Mouse (Mus musculus): ENCODE results near the gene Fev. TPM values are rescaled to one million over a fixed set of nuclear protein-coding genes. Genes with fewer than 3 reads are reported as not detected.

The Fev gene
- total and polyA plus RNA-seq, 2 experiments: not detected

DNA sequence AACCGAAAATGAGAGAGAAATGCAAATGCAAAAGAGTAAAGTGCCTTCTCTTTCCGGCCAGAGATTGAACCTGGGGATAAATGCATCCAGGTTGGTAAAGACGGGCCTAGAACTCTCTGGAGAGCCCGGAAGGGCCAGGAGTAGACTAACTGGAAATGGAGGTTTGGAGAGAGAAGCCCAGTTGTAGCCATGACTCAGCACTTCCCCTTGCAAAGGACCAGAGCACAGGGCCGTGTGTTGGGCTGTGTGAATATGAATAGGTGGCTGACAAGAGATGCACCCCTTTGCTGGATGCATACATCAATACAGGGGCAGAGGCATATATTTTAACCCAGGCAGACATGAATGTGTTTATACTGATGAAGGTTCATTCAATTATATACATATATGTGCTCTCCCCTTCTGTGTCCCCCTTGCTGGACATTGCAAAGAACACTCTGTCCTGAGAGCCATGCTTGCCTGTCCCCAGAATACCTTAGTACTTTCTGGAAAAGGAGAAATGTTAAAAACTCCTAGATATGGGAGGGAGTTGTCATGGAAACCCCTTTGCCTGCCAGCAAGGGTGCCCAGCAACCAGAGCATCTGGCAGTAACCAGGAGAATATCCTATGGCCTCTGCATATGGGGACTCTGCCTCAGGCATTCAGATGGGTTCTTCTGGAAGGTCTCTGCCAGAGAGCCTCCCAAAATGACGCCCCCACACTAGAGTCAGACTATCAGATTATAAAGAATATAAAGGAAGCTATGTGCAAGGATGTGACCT is 25.8 kb downstream of the Fev start:
- Histone ChIP-seq H3K4me3 (ENCODE audit: insufficient read depth, low read depth, low read length) (no peak overlapping the region), H3K36me3 (ENCODE audit: control insufficient read depth, insufficient read depth, low read length) (no peaks in the 10 kb centered on the region), H3K27ac (replicated peaks; ENCODE audit: insufficient read depth, low read depth, low read length) (no peak overlapping the region), H3K79me2 (ENCODE audit: control insufficient read depth, insufficient read depth, low read length) (no peaks in the 10 kb centered on the region), H3K4me1 (ENCODE audit: control insufficient read depth, insufficient read depth, low read length) (no peaks in the 10 kb centered on the region; the same call in 1 of the 2 replicates), H3K9ac (ENCODE audit: low read depth, low read length) (no peak overlapping the region), H3K27me3 (ENCODE audit: control insufficient read depth, insufficient read depth, low read length) (peaks cover 25% of the 10 kb centered on the region)
- TF ChIP-seq POLR2A (IDR thresholded peaks at IDR 0.05; ENCODE audit: extremely low read depth, insufficient read depth, low read length) (no peak), CTCF (IDR thresholded peaks at IDR 0.05; ENCODE audit: low read depth, low read length) (no peak)
- 52% methylated on average over 6 of the region's 6 CpGs for WGBS
- DNase-seq (ENCODE audit: extremely low read depth, low read depth, low spot score): no peak

DNA sequence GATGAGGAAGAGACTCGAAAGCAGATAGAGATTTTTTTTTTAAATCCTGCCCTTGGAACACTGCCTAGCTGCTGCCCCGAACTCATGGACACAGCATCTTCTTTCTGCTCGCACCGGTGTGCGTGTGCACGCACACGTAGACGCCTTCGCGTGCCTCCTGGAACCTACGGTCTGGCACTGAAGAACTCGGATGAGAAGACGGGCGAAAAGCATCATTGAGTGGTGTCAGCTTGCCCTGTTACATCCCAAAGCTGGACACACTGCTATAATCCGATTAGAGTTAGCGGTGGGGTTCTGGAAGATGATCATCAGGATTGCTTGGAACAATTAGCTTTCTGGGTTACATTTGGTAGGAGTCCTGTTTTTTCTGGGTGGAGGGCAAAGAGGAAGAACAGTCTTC is 26.4 kb downstream of the Fev start:
- H3K27me3 ChIP-seq (ENCODE audit: control insufficient read depth, insufficient read depth, low read length): peaks cover 31% of the 10 kb centered on the region
- WGBS: 15% methylated on average over 16 of the region's 16 CpGs
- H3K4me3 ChIP-seq (ENCODE audit: insufficient read depth, low read depth, low read length): no peak overlapping the region
- H3K27ac ChIP-seq (replicated peaks; ENCODE audit: insufficient read depth, low read depth, low read length): no peak overlapping the region
- no peaks in the 10 kb centered on the region; the same call in 1 of the 2 replicates for H3K4me1 ChIP-seq (ENCODE audit: control insufficient read depth, insufficient read depth, low read length)
- DNase-seq (ENCODE audit: extremely low read depth, low read depth, low spot score): no peak
- no peaks in the 10 kb centered on the region for H3K36me3 ChIP-seq (ENCODE audit: control insufficient read depth, insufficient read depth, low read length)
- TF ChIP-seq POLR2A (IDR thresholded peaks at IDR 0.05; ENCODE audit: extremely low read depth, insufficient read depth, low read length) (no peak), CTCF (IDR thresholded peaks at IDR 0.05; ENCODE audit: low read depth, low read length) (no peak)
- no peaks in the 10 kb centered on the region for H3K79me2 ChIP-seq (ENCODE audit: control insufficient read depth, insufficient read depth, low read length)
- H3K9ac ChIP-seq (ENCODE audit: low read depth, low read length): no peak overlapping the region

DNA sequence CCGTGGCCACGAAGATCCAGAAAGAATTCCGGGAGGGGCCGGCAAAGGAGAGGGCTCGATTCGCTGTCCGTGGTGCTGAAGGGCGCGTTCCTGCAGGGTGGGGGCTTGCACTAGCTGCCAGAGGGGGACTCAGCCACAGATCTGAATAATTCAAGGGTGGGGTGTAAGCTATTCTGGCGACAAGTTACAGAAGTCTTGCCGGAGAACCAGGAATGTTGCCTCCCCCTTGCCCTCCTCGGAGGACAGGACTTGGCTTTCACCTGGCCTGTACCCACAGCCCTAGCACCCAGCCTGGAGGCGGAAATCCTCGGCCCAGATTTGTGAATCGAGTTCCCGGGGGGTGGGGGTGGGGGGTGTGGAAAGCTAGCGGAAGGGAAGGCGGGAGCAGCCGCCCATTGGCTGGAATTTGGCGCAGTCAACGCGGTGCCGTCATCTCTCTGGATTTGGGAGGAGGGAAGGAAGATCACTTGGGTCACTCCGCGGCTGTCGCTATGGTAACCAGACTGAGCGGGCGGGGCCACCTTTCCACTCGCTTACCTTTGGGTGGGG is 27.0 kb downstream of the Fev start:
- TF ChIP-seq CTCF (IDR thresholded peaks at IDR 0.05; ENCODE audit: low read depth, low read length) (no peak), POLR2A (IDR thresholded peaks at IDR 0.05; ENCODE audit: extremely low read depth, insufficient read depth, low read length) (no peak)
- DNase-seq (ENCODE audit: extremely low read depth, low read depth, low spot score): no peak
- WGBS: 1% methylated on average over 29 of the region's 29 CpGs
- H3K9ac ChIP-seq (ENCODE audit: low read depth, low read length): no peak overlapping the region
- no peak overlapping the region for H3K27ac ChIP-seq (replicated peaks; ENCODE audit: insufficient read depth, low read depth, low read length)
- no peaks in the 10 kb centered on the region; the same call in 1 of the 2 replicates for H3K4me1 ChIP-seq (ENCODE audit: control insufficient read depth, insufficient read depth, low read length)
- no peaks in the 10 kb centered on the region for H3K79me2 ChIP-seq (ENCODE audit: control insufficient read depth, insufficient read depth, low read length)
- H3K27me3 ChIP-seq (ENCODE audit: control insufficient read depth, insufficient read depth, low read length): peaks cover 33% of the 10 kb centered on the region
- no peak overlapping the region for H3K4me3 ChIP-seq (ENCODE audit: insufficient read depth, low read depth, low read length)
- no peaks in the 10 kb centered on the region for H3K36me3 ChIP-seq (ENCODE audit: control insufficient read depth, insufficient read depth, low read length)

DNA sequence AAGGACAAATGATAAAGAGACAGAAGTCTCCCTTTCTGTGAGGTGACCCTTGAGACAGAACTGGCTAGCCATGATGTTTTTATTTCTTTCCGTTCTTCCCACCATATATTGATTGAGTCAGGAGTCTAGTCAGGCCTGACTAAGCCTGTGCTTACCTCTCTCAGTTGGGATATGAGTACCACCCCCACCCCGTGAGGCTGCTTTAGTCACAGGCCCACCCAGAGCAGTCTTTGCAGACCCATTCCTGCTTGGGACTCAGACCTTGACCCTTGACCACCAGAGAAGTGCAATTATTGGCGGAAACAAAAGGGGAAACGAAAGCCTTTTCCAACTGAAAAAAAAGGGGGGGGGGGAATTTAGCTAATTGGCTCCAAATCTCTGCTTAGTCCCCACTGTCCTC is 27.5 kb downstream of the Fev start:
- Histone ChIP-seq H3K27ac (replicated peaks; ENCODE audit: insufficient read depth, low read depth, low read length) (no peak overlapping the region), H3K4me1 (ENCODE audit: control insufficient read depth, insufficient read depth, low read length) (no peaks in the 10 kb centered on the region; the same call in 1 of the 2 replicates), H3K27me3 (ENCODE audit: control insufficient read depth, insufficient read depth, low read length) (peaks cover 33% of the 10 kb centered on the region), H3K4me3 (ENCODE audit: insufficient read depth, low read depth, low read length) (no peak overlapping the region), H3K36me3 (ENCODE audit: control insufficient read depth, insufficient read depth, low read length) (no peaks in the 10 kb centered on the region), H3K79me2 (ENCODE audit: control insufficient read depth, insufficient read depth, low read length) (no peaks in the 10 kb centered on the region), H3K9ac (ENCODE audit: low read depth, low read length) (no peak overlapping the region)
- 8% methylated on average over 4 of the region's 4 CpGs for WGBS
- no peak for DNase-seq (ENCODE audit: extremely low read depth, low read depth, low spot score)
- TF ChIP-seq POLR2A (IDR thresholded peaks at IDR 0.05; ENCODE audit: extremely low read depth, insufficient read depth, low read length) (no peak), CTCF (IDR thresholded peaks at IDR 0.05; ENCODE audit: low read depth, low read length) (no peak)

DNA sequence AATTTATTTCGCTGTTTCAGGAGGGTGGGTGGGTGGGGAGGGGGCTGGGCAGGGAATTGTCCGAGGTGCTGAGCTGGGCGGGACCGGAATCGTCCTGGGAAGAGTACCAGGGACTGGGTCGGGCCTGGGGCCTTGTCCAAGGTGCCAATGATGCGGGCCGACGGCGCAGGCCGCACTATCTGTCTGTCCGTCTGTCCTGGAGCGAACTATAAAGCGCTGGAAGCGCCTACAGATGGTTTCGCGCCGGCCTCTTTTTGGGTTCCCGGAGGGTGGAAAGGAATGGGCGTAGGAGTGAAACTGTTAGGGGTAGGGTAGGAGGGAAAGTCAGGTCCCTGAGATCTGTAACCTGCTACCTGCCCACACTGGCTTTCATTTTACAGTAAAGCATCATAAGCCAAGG is 28.0 kb downstream of the Fev start:
- no peaks in the 10 kb centered on the region for H3K79me2 ChIP-seq (ENCODE audit: control insufficient read depth, insufficient read depth, low read length)
- no peak overlapping the region for H3K9ac ChIP-seq (ENCODE audit: low read depth, low read length)
- 9% methylated on average over 20 of the region's 20 CpGs for WGBS
- no peak for DNase-seq (ENCODE audit: extremely low read depth, low read depth, low spot score)
- no peak overlapping the region for H3K4me3 ChIP-seq (ENCODE audit: insufficient read depth, low read depth, low read length)
- TF ChIP-seq CTCF (IDR thresholded peaks at IDR 0.05; ENCODE audit: low read depth, low read length) (no peak), POLR2A (IDR thresholded peaks at IDR 0.05; ENCODE audit: extremely low read depth, insufficient read depth, low read length) (no peak)
- H3K4me1 ChIP-seq (ENCODE audit: control insufficient read depth, insufficient read depth, low read length): no peaks in the 10 kb centered on the region; the same call in 1 of the 2 replicates
- H3K27me3 ChIP-seq (ENCODE audit: control insufficient read depth, insufficient read depth, low read length): peaks cover 33% of the 10 kb centered on the region
- H3K27ac ChIP-seq (replicated peaks; ENCODE audit: insufficient read depth, low read depth, low read length): no peak overlapping the region
- H3K36me3 ChIP-seq (ENCODE audit: control insufficient read depth, insufficient read depth, low read length): no peaks in the 10 kb centered on the region

DNA sequence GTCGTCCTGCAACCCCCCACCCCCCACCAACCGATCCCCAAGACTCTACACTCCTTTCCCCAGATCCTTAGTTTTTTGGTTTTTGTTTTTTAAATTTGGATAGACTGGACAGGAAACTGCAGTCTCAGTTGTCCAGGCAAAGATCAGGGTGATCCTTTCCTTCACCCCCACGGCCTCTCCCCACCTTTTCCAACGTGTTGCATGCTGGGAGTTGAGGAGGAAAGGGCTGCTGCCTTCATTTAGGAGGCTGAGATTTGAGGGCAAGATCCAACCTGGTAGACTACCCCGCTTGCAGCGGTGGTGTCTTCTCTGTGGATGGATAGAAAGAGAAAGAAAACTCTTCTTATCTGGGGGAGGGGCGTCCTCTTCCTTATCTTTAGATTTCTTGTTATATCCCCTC is 28.4 kb downstream of the Fev start:
- 5% methylated on average over 7 of the region's 7 CpGs for WGBS
- peaks cover 33% of the 10 kb centered on the region for H3K27me3 ChIP-seq (ENCODE audit: control insufficient read depth, insufficient read depth, low read length)
- no peaks in the 10 kb centered on the region for H3K79me2 ChIP-seq (ENCODE audit: control insufficient read depth, insufficient read depth, low read length)
- no peak overlapping the region for H3K27ac ChIP-seq (replicated peaks; ENCODE audit: insufficient read depth, low read depth, low read length)
- no peak for DNase-seq (ENCODE audit: extremely low read depth, low read depth, low spot score)
- H3K4me1 ChIP-seq (ENCODE audit: control insufficient read depth, insufficient read depth, low read length): no peaks in the 10 kb centered on the region; the same call in 1 of the 2 replicates
- TF ChIP-seq POLR2A (IDR thresholded peaks at IDR 0.05; ENCODE audit: extremely low read depth, insufficient read depth, low read length) (no peak), CTCF (IDR thresholded peaks at IDR 0.05; ENCODE audit: low read depth, low read length) (no peak)
- no peaks in the 10 kb centered on the region for H3K36me3 ChIP-seq (ENCODE audit: control insufficient read depth, insufficient read depth, low read length)
- H3K9ac ChIP-seq (ENCODE audit: low read depth, low read length): no peak overlapping the region
- H3K4me3 ChIP-seq (ENCODE audit: insufficient read depth, low read depth, low read length): no peak overlapping the region
